Mouse (Mus musculus): Measurements from ENCODE around the gene Vwa7.
"Not testable (repeated sequence)": the region's sequence is repeated elsewhere in the genome, so short reads cannot be mapped to it uniquely, and the experiment has no call there.

The Vwa7 gene

DNA sequence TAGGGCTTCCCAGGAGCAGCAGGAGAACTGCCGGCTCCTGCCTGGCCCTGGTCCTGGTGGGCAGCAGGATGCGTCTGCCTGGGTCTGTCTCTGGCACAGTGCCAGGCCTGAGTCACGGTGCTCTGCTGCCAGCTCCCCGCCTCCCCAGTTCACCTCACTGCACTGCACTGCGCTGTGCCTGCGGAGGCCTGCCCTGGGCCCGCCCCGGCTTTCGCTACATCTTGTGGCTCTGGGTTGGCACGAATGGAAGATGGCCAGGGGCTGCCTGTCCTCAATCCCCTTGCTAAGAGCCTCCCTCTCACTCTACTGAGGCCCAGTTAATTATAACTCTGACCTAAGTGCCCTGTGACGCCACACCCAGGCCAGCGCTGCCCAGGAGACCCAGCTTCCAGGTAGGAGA, at the start of gene Vwa7:
Vwa7 (plus strand) TSS at position 204 of the 400 bp plus-strand sequence.
- peak; percentile 80 for DNase-seq

DNA sequence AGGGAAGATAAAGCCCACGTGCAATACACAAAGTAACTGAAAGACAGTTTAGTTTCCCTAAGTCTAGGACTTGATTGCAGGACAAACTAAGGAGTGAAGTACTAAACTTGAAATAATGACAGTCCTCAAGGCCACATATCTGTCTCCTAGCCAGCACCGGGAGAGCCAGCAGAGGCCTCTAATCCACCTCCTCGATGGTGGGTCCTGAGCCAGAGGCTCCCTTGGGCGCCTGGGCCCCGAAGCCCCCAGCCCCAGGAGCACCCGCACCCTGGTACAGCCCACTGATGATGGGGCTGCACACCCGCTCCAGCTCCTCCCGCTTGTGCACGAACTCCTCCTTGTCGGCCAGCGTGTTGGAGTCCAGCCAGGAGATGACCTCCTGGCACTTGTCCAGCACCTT, 46.6 kb upstream of the Vwa7 start, which contains the start of gene Gm20481:
Gm20481 (plus strand) TSS at position 91 of the 400 bp plus-strand sequence.
- not testable (repeated sequence) for DNase-seq

DNA sequence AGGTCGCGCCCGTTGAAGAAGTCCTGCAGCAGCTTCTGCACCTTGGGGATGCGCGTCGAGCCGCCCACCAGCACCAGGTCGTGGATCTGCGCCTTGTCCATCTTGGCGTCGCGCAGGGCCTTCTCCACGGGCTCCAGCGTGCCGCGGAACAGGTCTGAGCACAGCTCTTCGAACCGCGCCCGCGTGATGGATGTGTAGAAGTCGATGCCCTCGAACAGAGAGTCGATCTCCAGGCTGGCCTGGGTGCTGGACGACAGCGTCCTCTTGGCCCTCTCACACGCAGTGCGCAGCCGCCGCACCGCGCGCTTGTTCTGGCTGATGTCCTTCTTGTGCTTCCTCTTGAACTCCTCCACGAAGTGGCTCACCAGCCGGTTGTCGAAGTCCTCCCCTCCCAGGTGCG, 45.5 kb upstream of the Vwa7 start:
- DNase-seq = not testable (repeated sequence)

DNA sequence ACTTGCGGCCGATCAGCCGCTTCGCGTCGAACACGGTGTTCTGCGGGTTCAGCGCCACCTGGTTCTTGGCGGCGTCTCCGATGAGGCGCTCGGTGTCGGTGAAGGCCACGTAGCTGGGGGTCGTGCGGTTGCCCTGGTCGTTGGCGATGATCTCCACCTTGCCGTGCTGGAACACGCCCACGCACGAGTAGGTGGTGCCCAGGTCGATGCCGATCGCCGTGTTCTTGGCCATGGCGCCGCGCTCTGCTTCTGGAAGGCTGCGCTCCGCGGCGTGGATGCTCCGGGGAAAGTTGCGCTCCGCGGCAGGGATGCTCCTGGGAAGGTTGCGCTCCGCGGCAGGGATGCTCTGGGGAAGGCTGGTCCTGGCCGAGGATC, 44.7 kb upstream of the Vwa7 start:
- not testable (repeated sequence) for DNase-seq

DNA sequence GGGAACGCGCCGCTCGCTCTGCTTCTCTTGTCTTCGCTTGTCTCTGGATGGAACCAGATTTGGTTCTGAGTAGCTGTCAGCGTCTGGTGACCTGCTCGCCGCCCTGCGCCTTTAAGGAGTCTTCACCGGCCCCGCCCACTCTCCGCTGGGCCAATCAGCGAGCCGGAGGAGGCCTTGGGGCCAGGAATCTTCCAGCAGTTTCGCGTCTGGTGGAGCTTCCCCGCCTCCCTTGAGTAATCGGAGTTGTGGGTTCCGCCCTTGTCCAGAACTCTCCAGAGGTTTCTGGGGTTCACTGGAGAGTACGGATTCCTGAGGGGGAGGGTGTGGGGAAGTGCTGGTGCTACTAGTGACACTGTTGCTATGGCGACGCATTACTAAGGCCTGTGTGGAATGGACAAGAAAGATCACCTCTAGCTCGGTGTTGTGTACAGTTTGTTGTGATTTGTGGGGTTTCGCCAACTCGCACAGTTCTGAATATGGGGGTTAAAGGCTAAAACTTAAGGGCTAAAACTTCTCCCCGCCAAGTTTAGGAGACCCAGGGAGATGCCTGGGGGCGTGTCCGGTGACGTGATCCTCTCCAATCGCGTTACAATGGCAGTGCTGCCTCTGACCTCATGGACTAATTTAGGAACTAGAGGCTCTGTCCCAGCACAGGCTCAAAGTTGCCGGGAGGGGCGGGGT, 44.2 kb upstream of the Vwa7 start, which contains the start of the genes Hspa1a and Hspa1l:
Hspa1a (minus strand) TSS at position 88 of the 681 bp plus-strand sequence.
Hspa1l (plus strand) TSS at position 635 of the 681 bp plus-strand sequence.
- peak; percentile 76 for DNase-seq

DNA sequence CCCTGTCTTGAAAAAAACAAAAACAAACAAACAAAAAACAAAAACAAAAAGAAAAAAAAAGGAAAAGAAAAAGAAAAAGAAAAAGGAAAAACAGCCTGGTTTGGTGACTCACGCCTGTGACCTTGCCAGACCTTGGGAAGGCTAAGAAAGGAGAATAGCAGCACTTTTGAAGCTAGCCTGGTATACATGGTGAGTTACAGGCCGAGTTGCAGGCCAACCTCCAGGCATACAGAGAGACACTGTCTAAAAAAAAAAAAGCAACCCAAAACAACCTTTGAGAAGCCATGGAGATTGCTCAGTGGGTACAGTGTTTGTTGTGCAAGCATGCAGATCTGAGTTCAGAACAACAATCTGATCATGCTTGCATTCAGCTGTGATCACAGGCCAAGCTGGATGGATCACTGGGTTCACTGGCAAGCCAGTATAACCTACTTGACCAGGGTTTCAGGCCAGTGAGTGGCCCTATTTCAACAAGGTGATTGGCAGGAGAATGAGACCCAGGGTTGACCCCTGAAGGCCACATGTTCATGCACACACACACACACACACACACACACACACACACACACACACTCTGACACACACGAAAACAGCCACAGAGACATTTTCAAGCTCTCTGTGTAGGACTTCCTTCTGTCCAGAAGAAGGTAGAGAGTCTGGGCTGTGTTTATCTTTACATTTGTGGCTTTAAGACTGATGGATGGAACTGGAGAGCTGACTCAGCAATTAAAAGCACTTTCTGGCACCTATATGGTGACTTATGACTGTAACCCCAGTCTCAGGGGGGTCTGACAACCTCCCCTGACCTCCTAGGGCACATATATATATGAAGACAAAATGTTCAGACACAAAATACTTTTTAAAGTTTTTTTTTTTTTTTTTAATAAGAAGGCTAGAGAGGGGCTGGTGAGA, 40.5 kb upstream of the Vwa7 start:
- DNase-seq = no peak

DNA sequence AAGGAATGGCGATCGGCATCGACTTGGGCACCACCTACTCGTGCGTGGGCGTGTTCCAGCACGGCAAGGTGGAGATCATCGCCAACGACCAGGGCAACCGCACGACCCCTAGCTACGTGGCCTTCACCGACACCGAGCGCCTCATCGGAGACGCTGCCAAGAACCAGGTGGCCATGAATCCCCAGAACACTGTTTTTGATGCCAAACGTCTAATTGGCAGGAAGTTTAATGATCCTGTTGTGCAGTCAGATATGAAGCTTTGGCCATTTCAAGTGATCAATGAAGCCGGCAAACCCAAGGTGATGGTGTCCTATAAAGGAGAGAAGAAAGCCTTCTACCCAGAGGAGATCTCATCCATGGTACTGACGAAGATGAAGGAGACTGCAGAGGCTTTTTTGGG, 39.4 kb upstream of the Vwa7 start:
- DNase-seq = no peak

DNA sequence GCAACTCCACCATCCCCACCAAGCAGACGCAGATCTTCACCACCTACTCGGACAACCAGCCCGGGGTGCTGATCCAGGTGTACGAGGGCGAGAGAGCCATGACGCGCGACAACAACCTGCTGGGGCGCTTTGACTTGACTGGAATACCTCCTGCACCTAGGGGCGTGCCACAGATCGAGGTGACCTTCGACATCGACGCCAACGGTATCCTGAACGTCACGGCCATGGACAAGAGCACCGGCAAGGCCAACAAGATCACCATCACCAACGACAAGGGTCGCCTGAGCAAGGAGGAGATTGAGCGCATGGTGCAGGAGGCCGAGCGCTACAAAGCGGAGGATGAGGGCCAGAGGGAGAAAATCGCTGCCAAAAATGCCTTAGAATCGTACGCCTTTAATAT, 38.1 kb upstream of the Vwa7 start:
- DNase-seq = no peak

DNA sequence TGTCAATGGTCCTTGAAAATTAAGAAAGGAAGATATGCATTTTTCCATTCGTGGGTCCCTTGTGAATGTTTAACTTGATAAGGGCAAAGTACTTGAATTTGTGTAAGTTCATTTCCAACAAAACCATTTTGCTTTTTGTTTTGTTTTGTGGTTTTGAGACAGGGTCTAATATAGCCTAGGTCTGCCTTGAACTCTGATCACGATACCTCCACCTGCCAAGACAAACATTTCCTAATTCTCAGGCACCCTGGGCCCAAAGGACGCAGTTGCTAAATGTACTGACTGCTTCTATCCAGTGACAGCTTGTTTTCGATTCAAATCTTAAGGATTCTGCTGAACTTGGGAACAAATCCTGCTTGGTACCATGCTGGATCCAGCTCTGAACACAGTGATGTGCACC, 36.7 kb upstream of the Vwa7 start:
- no peak for DNase-seq

DNA sequence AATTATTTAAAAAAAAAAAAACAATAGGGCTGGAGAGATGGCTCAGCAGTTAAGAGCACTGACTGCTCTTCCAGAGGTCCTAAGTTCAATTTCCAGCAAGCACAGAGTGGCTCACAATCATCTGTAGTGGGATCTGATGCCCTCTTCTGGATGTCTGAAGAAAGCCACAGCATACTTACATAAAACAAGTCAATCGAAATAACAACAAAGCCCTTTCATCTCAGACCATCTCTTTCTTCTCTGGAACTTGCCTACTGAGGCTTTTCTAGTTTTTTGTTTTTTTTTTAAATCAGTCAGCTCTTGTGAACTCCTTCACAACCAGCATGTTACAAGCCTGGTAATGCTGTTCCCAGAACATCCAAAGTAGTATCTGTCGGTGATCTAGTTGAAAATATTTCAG, 35.7 kb upstream of the Vwa7 start:
- DNase-seq = no peak

DNA sequence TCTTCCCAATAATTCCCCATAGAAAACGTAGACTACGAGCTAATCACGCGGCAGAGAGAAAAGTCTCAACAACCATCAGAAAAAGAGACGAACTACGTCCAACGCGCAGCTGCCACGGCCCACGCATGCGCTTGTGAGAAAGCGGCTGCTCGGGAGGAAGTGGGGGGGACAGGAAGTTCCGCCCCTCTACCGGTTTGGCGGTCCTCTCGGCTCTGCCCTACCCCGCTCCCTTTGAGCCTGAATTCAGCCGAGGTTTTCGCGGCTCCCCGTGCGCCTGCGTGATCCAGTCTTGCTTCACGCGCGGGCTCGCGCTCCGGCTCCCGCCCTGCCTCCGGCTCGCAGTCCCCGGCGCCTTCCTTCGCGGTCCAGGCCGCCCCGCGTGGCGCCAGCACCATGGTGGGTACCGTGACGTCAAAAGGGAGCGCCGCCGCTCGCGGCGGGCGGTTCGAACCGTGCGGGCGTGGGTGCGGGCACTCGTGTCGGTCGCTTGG, 34.6 kb upstream of the Vwa7 start, which contains the start of gene Lsm2:
Lsm2 (plus strand) TSS at position 173 of the 491 bp plus-strand sequence.
- DNase-seq = peak; percentile 87

DNA sequence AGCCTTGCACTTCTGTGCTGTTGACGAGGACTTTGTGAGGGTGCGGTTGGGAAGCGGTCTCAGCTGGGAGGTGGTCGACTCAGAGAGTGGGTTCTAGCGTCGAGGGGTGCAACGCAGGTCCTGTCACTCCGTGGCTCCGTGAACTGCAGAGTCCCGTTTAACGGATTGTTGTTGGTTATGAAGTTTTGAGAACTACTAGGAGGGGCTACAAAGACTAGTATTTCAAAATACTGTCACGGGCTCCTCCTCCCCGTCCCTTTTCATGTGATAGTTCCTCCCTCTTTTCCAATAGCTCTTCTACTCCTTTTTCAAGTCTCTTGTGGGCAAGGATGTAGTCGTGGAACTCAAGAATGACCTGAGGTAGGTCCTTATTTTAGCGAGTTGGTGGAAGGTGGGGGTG, 34.1 kb upstream of the Vwa7 start:
- DNase-seq = no peak

DNA sequence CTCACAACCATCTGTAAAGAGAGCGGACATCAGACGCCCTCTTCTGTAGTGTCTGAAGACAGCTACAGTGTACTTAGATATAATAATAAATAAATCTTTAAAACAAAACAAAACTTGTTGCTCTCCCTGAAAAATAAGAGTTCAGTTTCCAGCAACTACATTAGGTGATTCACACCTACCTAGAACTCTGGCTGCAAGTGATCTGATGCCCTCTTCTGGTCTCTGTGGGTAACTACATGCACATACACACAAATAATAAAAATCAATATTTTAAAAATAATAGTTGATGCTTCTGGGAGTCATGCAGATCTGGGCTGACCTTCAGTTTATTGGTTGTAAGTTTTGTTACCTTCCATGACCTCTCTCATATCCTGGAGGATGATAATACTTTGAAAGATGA, 32.2 kb upstream of the Vwa7 start:
- no peak for DNase-seq

DNA sequence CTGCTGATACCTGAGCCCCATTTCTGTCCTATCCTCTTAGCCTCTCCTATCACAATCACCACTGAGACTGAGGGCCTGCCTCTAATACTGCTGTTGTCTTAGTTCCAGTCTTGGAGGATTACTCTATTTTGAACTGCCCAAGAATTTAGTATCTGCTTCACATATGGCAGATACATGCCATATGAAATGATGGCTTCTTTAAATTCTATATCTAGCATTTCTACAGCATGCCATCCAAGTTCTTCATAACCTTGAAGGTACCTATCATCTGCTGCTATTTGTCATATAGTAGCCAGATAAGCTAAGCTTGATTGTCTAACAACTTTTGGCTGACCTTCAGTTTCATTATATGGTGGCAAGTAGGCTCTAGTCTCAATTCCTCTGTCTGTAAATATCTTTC, 21.6 kb upstream of the Vwa7 start:
- no peak for DNase-seq

DNA sequence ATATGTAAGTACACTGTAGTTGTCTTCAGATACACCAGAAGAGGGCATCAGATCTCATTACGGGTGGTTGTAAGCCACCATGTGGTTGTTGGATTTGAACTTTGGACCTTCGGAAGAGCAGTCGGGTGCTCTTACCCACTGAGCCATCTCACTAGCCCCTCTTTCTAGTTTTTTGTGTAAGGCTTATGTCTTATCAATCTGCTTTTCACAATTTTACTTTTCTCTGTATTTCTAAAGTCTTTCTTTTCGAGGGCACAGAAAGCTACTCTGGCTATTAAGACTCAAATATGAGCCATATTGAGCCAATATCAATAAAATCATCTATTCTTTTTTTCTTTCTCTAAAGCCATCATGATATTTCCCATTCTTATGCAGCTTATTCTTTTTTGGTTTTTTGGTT, 21.2 kb upstream of the Vwa7 start:
- not testable (repeated sequence) for DNase-seq

DNA sequence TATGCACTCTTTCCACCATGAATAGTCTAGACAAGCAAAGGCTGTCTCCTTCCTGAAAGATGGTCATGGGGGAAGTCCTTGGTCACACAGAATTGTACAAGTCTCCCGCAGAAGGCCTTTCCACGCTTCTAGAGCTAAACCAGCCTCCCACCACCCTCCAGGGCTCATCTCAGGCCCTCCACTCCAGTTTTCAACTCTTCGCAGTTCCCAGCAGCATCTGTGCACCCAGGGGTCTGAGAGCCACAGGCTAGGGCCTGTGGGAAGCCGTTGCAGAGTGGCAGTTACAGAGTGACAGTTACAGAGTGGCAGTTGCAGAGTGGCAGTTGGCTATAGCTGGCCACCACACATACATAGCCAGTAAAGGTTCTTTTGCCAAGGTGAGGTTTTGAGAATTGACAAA, 20.5 kb upstream of the Vwa7 start:
- DNase-seq = not testable (repeated sequence)

DNA sequence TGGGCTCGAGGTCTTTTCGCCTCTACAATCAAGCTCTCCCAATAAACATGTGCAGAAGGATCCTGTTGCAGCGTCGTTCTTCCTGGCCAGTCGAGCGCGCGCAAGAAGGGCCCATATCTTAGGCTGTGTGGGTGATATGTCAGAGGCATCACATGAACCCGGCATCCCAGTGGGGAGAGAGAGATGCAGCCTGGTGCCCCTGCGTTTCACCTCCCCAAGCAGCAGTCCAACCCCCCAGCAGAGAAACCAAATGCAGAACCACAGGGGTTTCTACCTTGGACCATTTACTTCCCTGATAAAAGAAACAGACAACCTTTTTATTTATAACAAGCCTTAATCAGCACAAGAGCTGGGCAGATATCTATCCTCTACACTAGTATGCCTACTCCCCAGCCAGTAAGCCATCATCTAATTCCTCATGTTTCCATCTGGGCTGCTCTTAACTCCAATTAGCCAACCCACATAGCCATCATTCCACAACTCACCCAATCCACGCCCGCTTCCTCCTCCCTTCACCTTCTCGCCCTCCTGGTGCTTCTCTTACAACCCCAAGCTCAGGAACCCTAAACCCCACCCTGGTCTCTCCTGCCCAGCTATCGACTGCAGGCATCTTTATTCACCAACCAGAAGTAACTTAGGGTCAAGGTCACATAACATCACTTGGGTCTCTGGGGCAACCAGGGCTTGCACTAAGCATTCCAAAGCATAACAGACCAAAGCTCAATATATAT, 19.8 kb upstream of the Vwa7 start:
- no peak for DNase-seq

DNA sequence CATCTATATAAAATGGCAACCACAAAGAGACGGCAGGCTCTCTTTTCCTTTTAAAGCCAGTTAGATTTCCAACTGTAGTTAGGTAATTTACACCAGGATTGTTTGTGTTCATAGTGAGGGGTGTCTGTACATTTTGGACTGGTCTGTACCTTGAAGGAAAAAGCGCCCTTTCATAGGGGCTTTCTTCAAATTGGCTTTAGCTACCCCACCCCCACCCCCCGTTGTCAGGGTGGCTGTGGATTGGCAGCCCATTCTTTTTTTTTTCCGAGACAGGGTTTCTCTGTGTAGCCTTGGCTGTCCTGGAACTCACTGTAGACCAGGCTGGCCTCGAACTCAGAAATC, 19.3 kb upstream of the Vwa7 start:
- no peak for DNase-seq

DNA sequence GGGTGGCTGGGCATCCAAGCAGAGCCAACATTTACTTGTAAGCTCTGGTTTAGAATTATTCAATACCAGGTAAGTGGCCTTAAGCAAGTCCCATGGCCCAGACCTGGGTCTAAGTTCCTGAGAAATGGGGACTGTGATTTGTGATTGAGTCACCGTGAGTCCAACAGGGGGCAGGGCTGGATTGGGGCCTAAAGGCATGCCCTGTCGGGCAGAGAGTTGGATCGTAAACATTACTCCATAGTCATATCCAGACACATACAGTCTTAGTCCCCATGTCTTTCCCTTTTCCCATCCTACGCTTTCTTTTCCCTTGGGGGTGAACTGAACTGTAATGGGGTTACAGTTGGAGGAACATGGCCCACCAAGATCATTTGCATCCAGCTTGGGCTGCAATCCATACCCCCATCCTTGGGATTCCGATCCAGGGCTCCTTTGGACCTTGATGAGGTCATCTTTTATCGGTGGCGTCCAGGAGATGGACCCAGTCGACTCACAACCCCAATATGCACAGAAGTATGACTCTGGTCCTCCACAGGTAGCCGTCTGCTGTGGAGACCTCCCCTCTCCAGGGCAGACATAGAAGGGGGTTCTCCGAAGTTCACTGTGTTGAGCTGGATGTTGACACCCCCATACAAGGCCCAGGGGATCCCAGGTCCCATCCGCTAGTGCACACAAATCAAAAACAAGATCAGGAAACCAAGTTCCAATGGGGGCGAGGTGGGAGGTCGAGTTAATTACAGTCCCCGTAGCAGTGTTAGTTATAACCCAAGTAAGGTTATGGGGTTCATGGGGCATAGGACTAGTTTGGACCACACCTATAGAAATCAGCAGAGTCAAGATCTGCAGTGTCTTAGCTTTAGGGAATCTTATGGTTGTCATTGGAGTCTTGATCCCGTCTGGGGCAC, 17.6 kb upstream of the Vwa7 start:
- DNase-seq = no peak

DNA sequence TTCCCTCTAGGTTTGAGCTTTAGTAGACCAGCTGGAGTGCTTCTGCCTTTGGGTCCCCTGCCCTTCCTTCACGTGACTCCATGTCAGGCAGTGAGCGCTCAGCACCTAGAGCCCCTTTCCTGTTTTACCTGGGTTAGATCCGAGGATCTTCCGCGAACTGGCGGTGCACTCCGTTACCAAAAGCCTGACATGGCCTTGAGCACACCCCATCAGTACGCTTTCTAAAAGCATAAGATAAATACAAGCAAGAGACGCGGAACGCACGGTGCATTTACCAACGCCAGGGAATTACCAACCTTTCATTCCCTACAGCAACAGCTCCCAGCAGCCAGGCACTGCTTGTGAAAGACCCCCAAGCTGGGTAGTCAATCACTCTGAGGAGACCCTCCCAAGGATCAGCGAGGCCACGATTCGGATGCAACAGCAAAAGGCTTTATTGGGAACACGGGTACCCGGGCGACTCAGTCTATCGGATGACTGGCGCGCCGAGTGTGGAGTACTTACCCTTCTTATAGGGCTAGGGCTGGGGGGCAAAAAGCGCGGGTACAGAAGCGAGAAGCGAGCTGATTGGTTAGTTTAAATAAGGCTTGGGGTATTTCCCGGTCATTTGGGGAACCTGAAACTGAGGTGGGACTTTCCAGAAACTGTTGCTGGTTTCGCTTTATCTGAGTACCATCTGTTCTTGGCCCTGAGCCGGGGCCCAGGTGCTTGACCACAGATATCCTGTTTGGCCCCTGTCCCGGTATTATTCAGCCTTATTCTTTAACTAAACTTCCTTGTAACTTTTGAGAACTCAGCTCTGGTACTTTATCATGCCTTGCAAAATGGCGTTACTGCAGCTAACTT, 16.3 kb upstream of the Vwa7 start:
- not testable (repeated sequence) for DNase-seq
